In the genomic region with DNA sequence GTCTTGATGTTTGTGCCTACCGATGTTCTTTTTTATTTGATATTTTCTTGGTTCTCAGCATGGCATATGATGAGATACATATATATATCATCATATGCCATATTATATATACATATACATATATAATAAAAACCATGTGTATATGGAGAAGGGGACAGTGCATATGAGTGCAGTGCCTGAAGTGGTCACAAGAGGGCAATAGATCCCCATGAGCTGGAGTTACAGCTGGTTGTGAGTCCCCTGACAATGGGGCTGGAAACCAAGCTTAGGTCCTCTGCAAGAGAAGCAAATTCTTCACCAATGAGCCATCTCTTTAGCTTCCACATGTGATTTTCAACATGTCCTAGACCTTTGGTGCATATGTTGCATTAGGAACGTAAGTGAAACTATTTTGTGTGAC, we compare ENCODE assay signal across 10 mouse cellular contexts. TPM values are rescaled to one million over a fixed set of nuclear protein-coding genes. Genes with fewer than 3 reads are reported as not detected.
DNase-seq lines count a peak whose midpoint lies in the region; ATAC-seq and TF ChIP-seq lines count a peak whose summit lies in the region.
"Had no signal": no experiment of that assay in that cellular context is flagged by ENCODE, and none has a peak within 500 bp of the region (broad histone marks: within the 10 kb centered on the region; RNA-seq: fewer than 3 reads in every experiment).

No protein-coding gene starts in this region.

- no peak overlapping the region for H3K9ac ChIP-seq in ES-E14 (ENCODE audit: insufficient read depth, low read depth, low read length, poor library complexity, severe bottlenecking)
- H3K9ac ChIP-seq: hindbrain, embryonic 12.5 days; midbrain, embryonic 12.5 days had no signal

- no peaks in the 10 kb centered on the region for H3K9me3 ChIP-seq in ES-E14 (ENCODE audit: control insufficient read depth, insufficient read depth, low read depth, low read length)

- no peak overlapping the region for H3K4me3 ChIP-seq in ES-E14 (ENCODE audit: insufficient read depth in 1 of 2, low read depth in 1 of 2, low read length in 2 of 2, poor library complexity in 1 of 2, severe bottlenecking in 1 of 2)
- H3K4me3 ChIP-seq: hindbrain, embryonic 12.5 days; midbrain, embryonic 12.5 days had no signal

- H3K36me3 ChIP-seq in ES-E14 (ENCODE audit: control insufficient read depth, insufficient read depth, low read length, poor library complexity, severe bottlenecking): no peaks in the 10 kb centered on the region
- H3K36me3 ChIP-seq: hindbrain, embryonic 12.5 days; midbrain, embryonic 12.5 days had no signal

- peaks cover 0 to 5% of the 10 kb centered on the region in 2 experiments; a peak in 2 of 4 replicates for H3K4me1 ChIP-seq in ES-E14 (ENCODE audit: control insufficient read depth in 2 of 2, insufficient read depth in 2 of 2, low read length in 2 of 2, poor library complexity in 1 of 2)

- H3K27ac ChIP-seq in ES-E14 (ENCODE audit: insufficient read depth, low read depth, low read length, poor library complexity, severe bottlenecking): no peak overlapping the region
- H3K27ac ChIP-seq: hindbrain, embryonic 12.5 days; midbrain, embryonic 12.5 days had no signal

- in situ Hi-C loops in ES-E14 (cut with MboI; ENCODE audit: low sequenced_read_pairs in 2 of 2, unreplicated experiment in 2 of 2): loop anchor here (5.0 to 10.0 kb wide), 3 partner anchors 79 to 96 kb away; no protein-coding TSS in a partner anchor

- DNase-seq in kidney, adult 18-20 months: peak; percentile 43
- DNase-seq in kidney, postnatal 14 days: no peak
- DNase-seq in A20 (ENCODE audit: low read depth, low spot score) (peak; percentile 70), ES-E14 (ENCODE audit: low read depth, low spot score) (peak; percentile 41), MN1 (ENCODE audit: low spot score) (no peak)
- DNase-seq in lung, postnatal 25 days (ENCODE audit: low spot score): peak; percentile 14
- DNase-seq in urinary bladder, postnatal 36 days (ENCODE audit: low spot score in 2 of 2): no peak

- no peak for ATAC-seq in activated CD4-positive, CD25-positive, alpha-beta regulatory T cell, adult 4 months

TF ChIP-seq in ES-E14, 5 proteins besides CTCF, POLR2A, EP300 and RAD21:
- TF ChIP-seq ZNF384 (IDR thresholded peaks at IDR 0.05; ENCODE audit: low read depth, low read length) (no peak), CHD2 (IDR thresholded peaks at IDR 0.05; ENCODE audit: low read depth, low read length) (no peak), HCFC1 (IDR thresholded peaks at IDR 0.05; ENCODE audit: borderline replicate concordance, insufficient read depth, low read length) (no peak), MAFK (IDR thresholded peaks at IDR 0.05; ENCODE audit: insufficient read depth, low read depth, low read length) (no peak), ZC3H11A (IDR thresholded peaks at IDR 0.05; ENCODE audit: borderline replicate concordance, low read depth, low read length) (peak; percentile 63; the same call in 1 of the 2 replicates)

RNA-seq across cellular contexts. Expression of gene Rtl6, which starts 21.7 kb away (rescaled TPM):
- total RNA-seq in ES-E14 (2012; rRNA removed): 3.1 and 3.3 TPM in 2 replicates
- 1 to 10 TPM; 1.5 to 1.6 TPM for polyA plus RNA-seq in activated CD4-positive, CD25-positive, alpha-beta regulatory T cell, adult 4 months (2017; shearing (Covaris generic))

Comparison
In these comparisons a context has a peak if more than half of its experiments do, and no peak if none do; other contexts are left out.
1. DNase-seq: peak in kidney, adult 18-20 months (single experiment), A20 (single experiment), ES-E14 (single experiment) and lung, postnatal 25 days (single experiment); none in kidney, postnatal 14 days (single experiment), MN1 (single experiment) and urinary bladder, postnatal 36 days (0 of 2).